Mouse (Mus musculus): ENCODE results near the gene Rprm. TPM values are rescaled to one million over a fixed set of nuclear protein-coding genes. Genes with fewer than 3 reads are reported as not detected.

Rprm gene
- polyA plus RNA-seq (2014; fragmentation: Nextera tagmentation; extraction: Ambion mirVana): 74.2 and 84.9 TPM in 2 replicates

- H3K4me1 ChIP-seq (ENCODE audit: control insufficient read depth, insufficient read depth, low read length): peaks cover 4% of the 10 kb centered on the region; the same call in 1 of the 2 replicates
- H3K9me3 ChIP-seq (ENCODE audit: control insufficient read depth, low read length): no peaks in the 10 kb centered on the region
- peak within 1 kb of the TSS; percentile 57 for H3K27ac ChIP-seq (ENCODE audit: low read depth, low read length)
- H3K9ac ChIP-seq (replicated peaks; ENCODE audit: low read depth, low read length): peak within 1 kb of the TSS; percentile 65
- H3K4me3 ChIP-seq (ENCODE audit: low read depth, low read length): peak within 1 kb of the TSS; percentile 51
- H3K27me3 ChIP-seq (ENCODE audit: control insufficient read depth, insufficient read depth, low read length): no peaks in the 10 kb centered on the region
- WGBS: 4% methylated on average over 27 of the region's 27 CpGs
- no peaks in the 10 kb centered on the region for H3K36me3 ChIP-seq (ENCODE audit: control insufficient read depth, insufficient read depth, low read length)
- peak; percentile 94 for ATAC-seq (ENCODE audit: low read depth)
- H3K4me2 ChIP-seq (ENCODE audit: low read depth, low read length): peak within 1 kb of the TSS; percentile 89
Observed at GRCm38 (mm10) chr2:54085430-54086087, at the start of gene Rprm. Gene Rprm, minus strand, starts transcription at chr2:54085552.

GRCm38 (mm10) chr2:54119305-54119704 is 34.0 kb upstream of the Rprm start:
- no peak overlapping the region for H3K9ac ChIP-seq (replicated peaks; ENCODE audit: low read depth, low read length)
- peak; percentile 49; the same call in 1 of the 2 replicates for ATAC-seq (ENCODE audit: low read depth)
- H3K27ac ChIP-seq (ENCODE audit: low read depth, low read length): no peak overlapping the region
- no peaks in the 10 kb centered on the region for H3K36me3 ChIP-seq (ENCODE audit: control insufficient read depth, insufficient read depth, low read length)
- H3K27me3 ChIP-seq (ENCODE audit: control insufficient read depth, insufficient read depth, low read length): no peaks in the 10 kb centered on the region
- WGBS: 43% methylated on average over 6 of the region's 6 CpGs
- H3K4me2 ChIP-seq (ENCODE audit: low read depth, low read length): no peak overlapping the region
- no peaks in the 10 kb centered on the region for H3K4me1 ChIP-seq (ENCODE audit: control insufficient read depth, insufficient read depth, low read length)
- H3K4me3 ChIP-seq (ENCODE audit: low read depth, low read length): no peak overlapping the region
- H3K9me3 ChIP-seq (ENCODE audit: control insufficient read depth, low read length): no peaks in the 10 kb centered on the region

DNA sequence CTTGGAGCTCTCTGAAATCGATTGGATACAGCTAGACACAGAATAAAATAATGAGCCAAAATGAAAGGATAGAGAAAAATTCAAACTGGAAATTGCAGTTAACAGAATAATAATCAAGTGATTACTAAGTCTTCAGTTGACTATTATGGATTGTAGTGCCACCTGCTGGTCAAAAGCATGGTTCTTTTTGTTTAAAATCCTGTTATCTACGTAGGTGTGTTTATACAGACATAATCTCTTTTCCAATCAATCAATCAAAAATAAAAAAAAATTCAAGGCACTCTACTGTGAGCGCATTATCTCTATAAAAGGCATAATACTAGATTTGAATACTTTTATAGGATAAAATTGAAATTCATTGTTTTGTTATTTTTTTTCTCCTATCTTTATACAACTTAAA is 33.5 kb upstream of the Rprm start:
- no peak overlapping the region for H3K4me3 ChIP-seq (ENCODE audit: low read depth, low read length)
- no peaks in the 10 kb centered on the region for H3K36me3 ChIP-seq (ENCODE audit: control insufficient read depth, insufficient read depth, low read length)
- 23% methylated on average over 3 of the region's 3 CpGs for WGBS
- no peak overlapping the region for H3K9ac ChIP-seq (replicated peaks; ENCODE audit: low read depth, low read length)
- peak; percentile 56; the same call in 1 of the 2 replicates for ATAC-seq (ENCODE audit: low read depth)
- H3K9me3 ChIP-seq (ENCODE audit: control insufficient read depth, low read length): no peaks in the 10 kb centered on the region
- no peak overlapping the region for H3K4me2 ChIP-seq (ENCODE audit: low read depth, low read length)
- no peaks in the 10 kb centered on the region for H3K27me3 ChIP-seq (ENCODE audit: control insufficient read depth, insufficient read depth, low read length)
- no peak overlapping the region for H3K27ac ChIP-seq (ENCODE audit: low read depth, low read length)
- H3K4me1 ChIP-seq (ENCODE audit: control insufficient read depth, insufficient read depth, low read length): no peaks in the 10 kb centered on the region

GRCm38 (mm10) chr2:54111294-54111693 is 25.9 kb upstream of the Rprm start:
- WGBS: 85% methylated on average over 2 of the region's 2 CpGs
- H3K27me3 ChIP-seq (ENCODE audit: control insufficient read depth, insufficient read depth, low read length): no peaks in the 10 kb centered on the region
- no peak overlapping the region for H3K4me2 ChIP-seq (ENCODE audit: low read depth, low read length)
- no peaks in the 10 kb centered on the region for H3K9me3 ChIP-seq (ENCODE audit: control insufficient read depth, low read length)
- H3K36me3 ChIP-seq (ENCODE audit: control insufficient read depth, insufficient read depth, low read length): no peaks in the 10 kb centered on the region
- H3K4me3 ChIP-seq (ENCODE audit: low read depth, low read length): no peak overlapping the region
- no peak overlapping the region for H3K9ac ChIP-seq (replicated peaks; ENCODE audit: low read depth, low read length)
- H3K4me1 ChIP-seq (ENCODE audit: control insufficient read depth, insufficient read depth, low read length): no peaks in the 10 kb centered on the region
- no peak for ATAC-seq (ENCODE audit: low read depth)
- H3K27ac ChIP-seq (ENCODE audit: low read depth, low read length): no peak overlapping the region

- Histone ChIP-seq H3K36me3 (ENCODE audit: control insufficient read depth, insufficient read depth, low read length) (no peaks in the 10 kb centered on the region), H3K4me2 (ENCODE audit: low read depth, low read length) (no peak overlapping the region), H3K9ac (replicated peaks; ENCODE audit: low read depth, low read length) (no peak overlapping the region), H3K27ac (ENCODE audit: low read depth, low read length) (no peak overlapping the region), H3K27me3 (ENCODE audit: control insufficient read depth, insufficient read depth, low read length) (no peaks in the 10 kb centered on the region), H3K4me1 (ENCODE audit: control insufficient read depth, insufficient read depth, low read length) (no peaks in the 10 kb centered on the region), H3K9me3 (ENCODE audit: control insufficient read depth, low read length) (no peaks in the 10 kb centered on the region), H3K4me3 (ENCODE audit: low read depth, low read length) (no peak overlapping the region)
- no peak for ATAC-seq (ENCODE audit: low read depth)
- WGBS: 77% methylated on average over 1 of the region's 1 CpGs
Observed at GRCm38 (mm10) chr2:54106232-54106726, 20.9 kb upstream of the Rprm start.

DNA sequence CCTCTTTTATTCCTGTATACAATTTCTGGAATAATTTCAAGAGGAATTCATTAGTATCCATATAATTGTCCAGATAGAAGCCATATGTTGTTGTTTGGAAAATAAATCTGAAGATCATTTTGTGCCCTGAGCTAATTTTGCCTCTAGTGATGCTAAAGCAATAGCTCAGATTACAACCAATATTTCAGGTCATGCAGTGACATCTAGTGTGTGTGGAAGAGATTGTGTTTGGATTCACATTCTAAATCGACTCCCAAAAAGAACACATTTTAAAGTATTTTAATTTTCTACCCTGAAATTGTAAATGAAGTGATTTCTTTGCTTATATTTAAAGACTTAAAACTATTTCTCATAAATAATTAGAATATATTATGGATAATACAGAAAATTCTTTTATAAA is 14.6 kb upstream of the Rprm start:
- Histone ChIP-seq H3K4me1 (ENCODE audit: control insufficient read depth, insufficient read depth, low read length) (no peaks in the 10 kb centered on the region), H3K9ac (replicated peaks; ENCODE audit: low read depth, low read length) (no peak overlapping the region), H3K27ac (ENCODE audit: low read depth, low read length) (no peak overlapping the region), H3K36me3 (ENCODE audit: control insufficient read depth, insufficient read depth, low read length) (no peaks in the 10 kb centered on the region), H3K9me3 (ENCODE audit: control insufficient read depth, low read length) (no peaks in the 10 kb centered on the region), H3K4me2 (ENCODE audit: low read depth, low read length) (no peak overlapping the region), H3K27me3 (ENCODE audit: control insufficient read depth, insufficient read depth, low read length) (no peaks in the 10 kb centered on the region), H3K4me3 (ENCODE audit: low read depth, low read length) (no peak overlapping the region)
- no peak for ATAC-seq (ENCODE audit: low read depth)
- WGBS: 83% methylated on average over 1 of the region's 1 CpGs

GRCm38 (mm10) chr2:54092616-54093015 is 7.3 kb upstream of the Rprm start:
- H3K9ac ChIP-seq (replicated peaks; ENCODE audit: low read depth, low read length): no peak overlapping the region
- ATAC-seq (ENCODE audit: low read depth): no peak
- H3K27ac ChIP-seq (ENCODE audit: low read depth, low read length): no peak overlapping the region
- no peaks in the 10 kb centered on the region for H3K27me3 ChIP-seq (ENCODE audit: control insufficient read depth, insufficient read depth, low read length)
- no peaks in the 10 kb centered on the region for H3K36me3 ChIP-seq (ENCODE audit: control insufficient read depth, insufficient read depth, low read length)
- no peaks in the 10 kb centered on the region for H3K9me3 ChIP-seq (ENCODE audit: control insufficient read depth, low read length)
- H3K4me3 ChIP-seq (ENCODE audit: low read depth, low read length): no peak overlapping the region
- no peaks in the 10 kb centered on the region for H3K4me1 ChIP-seq (ENCODE audit: control insufficient read depth, insufficient read depth, low read length)
- WGBS: 90% methylated on average over 3 of the region's 3 CpGs
- no peak overlapping the region for H3K4me2 ChIP-seq (ENCODE audit: low read depth, low read length)

DNA sequence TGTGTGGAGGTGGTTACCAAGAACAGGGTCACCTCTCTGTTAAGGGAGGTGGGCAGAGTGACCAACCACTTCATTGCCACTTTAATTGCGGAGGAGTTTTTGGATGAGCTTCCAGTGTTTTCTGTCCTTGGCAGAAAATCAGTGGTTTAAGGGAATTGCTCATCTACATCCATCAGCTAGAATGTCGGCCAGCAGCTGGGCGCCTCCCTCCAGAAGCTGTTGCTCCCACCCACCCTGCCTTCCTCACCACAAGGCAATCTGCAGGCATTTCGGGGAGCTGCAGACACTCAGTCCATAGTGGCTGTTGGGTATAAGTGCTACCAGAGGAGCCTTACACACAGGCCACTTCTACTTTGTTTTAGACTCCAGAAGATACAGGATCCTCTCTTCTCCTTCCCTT is 902 bp upstream of the Rprm start:
- H3K9ac ChIP-seq (replicated peaks; ENCODE audit: low read depth, low read length): no peak overlapping the region
- peaks cover 4% of the 10 kb centered on the region; the same call in 1 of the 2 replicates for H3K4me1 ChIP-seq (ENCODE audit: control insufficient read depth, insufficient read depth, low read length)
- H3K27me3 ChIP-seq (ENCODE audit: control insufficient read depth, insufficient read depth, low read length): no peaks in the 10 kb centered on the region
- H3K9me3 ChIP-seq (ENCODE audit: control insufficient read depth, low read length): no peaks in the 10 kb centered on the region
- H3K4me3 ChIP-seq (ENCODE audit: low read depth, low read length): no peak overlapping the region
- no peak for ATAC-seq (ENCODE audit: low read depth)
- no peak overlapping the region for H3K27ac ChIP-seq (ENCODE audit: low read depth, low read length)
- 63% methylated on average over 4 of the region's 4 CpGs for WGBS
- no peaks in the 10 kb centered on the region for H3K36me3 ChIP-seq (ENCODE audit: control insufficient read depth, insufficient read depth, low read length)
- H3K4me2 ChIP-seq (ENCODE audit: low read depth, low read length): no peak overlapping the region

DNA sequence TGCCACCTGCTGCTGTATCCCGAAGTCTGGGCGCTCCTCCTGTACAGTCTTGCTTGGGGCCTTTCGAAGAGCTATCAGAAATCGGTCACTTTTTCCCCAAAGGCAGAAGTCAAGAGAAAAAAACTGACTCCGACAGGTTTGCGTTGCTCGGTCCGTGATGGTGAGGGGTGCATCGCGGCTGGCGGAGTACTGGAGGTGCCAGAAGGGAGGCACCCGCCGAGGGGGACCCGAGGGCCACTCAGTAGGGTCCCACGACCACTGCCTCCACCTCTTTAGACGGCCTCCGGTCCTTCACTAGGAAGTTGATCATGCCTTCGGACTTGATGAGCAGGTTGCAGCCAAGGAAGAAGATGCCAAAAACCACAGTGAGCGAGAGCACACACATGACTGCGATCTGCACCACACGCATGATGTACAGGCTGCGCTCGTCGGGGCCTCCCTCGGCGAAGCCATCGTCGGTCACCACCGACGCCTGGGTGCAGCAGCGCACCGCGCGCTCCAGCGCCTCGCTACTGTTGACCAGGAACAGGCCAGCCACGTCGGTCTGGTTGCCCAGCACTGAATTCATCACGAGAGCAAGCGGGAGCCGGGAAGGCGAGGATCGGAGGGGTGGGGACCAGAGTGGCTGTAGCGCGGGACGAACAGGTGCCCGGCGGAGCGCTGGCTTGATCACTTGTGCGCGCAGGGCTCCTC is 469 bp downstream of the Rprm start:
- ATAC-seq (ENCODE audit: low read depth): peak; percentile 78
- Histone ChIP-seq H3K4me3 (ENCODE audit: low read depth, low read length) (peak overlapping the region; percentile 51), H3K4me1 (ENCODE audit: control insufficient read depth, insufficient read depth, low read length) (peaks cover 4% of the 10 kb centered on the region; the same call in 1 of the 2 replicates), H3K27ac (ENCODE audit: low read depth, low read length) (peak overlapping the region; percentile 57), H3K9ac (replicated peaks; ENCODE audit: low read depth, low read length) (peak overlapping the region; percentile 65), H3K9me3 (ENCODE audit: control insufficient read depth, low read length) (no peaks in the 10 kb centered on the region), H3K4me2 (ENCODE audit: low read depth, low read length) (peak overlapping the region; percentile 89), H3K27me3 (ENCODE audit: control insufficient read depth, insufficient read depth, low read length) (no peaks in the 10 kb centered on the region), H3K36me3 (ENCODE audit: control insufficient read depth, insufficient read depth, low read length) (no peaks in the 10 kb centered on the region)
- WGBS: under 1% methylated on average over 51 of the region's 51 CpGs
